ENCODE assay signal across 8 mouse cellular contexts in the genomic region with DNA sequence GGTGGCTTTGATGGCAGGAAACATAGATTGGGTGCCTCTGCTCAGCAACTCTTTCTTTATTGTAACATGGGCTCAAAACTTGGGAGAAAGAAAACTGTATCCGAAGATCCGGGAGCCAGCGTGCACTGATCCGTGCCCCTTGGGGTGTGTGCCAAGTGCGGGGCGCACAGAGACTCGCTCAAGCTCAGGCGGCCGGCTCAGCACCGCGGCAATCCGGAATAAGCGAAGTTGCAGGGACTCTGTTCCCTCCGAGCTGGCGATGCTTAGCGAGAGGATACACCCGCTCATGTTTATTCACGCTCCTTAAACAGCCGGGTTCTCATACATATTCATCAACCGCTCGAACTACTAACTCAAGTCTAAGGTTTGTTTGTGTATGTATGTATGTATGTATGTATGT. TPM values are rescaled to one million over a fixed set of nuclear protein-coding genes. Genes with fewer than 3 reads are reported as not detected.
DNase-seq lines count a peak whose midpoint lies in the region; ATAC-seq lines count a peak whose summit lies in the region.

No protein-coding gene starts in this region.

- H3K4me3 ChIP-seq in heart, embryonic 13.5 days, result peak overlapping the region; percentile 29

- H3K9ac ChIP-seq in heart, embryonic 13.5 days, result no peak overlapping the region

- H3K4me1 ChIP-seq in heart, embryonic 13.5 days, result peaks cover 16% of the 10 kb centered on the region

- H3K9me3 ChIP-seq in heart, embryonic 13.5 days, result no peaks in the 10 kb centered on the region

- ATAC-seq in heart, embryonic 13.5 days (ENCODE audit: extremely low read depth, insufficient number of reproducible peaks, low FRiP score, low TSS enrichment), result no peak
- peak; percentile 40; the same call in 1 of the 2 replicates for ATAC-seq in granulocyte monocyte progenitor cell, adult 5-6 weeks (replicated peaks; ENCODE audit: poor library complexity, severe bottlenecking)

- intact Hi-C loops in heart, postnatal 36 days (cut with DNase I), result loop anchor here (10.0 kb wide), 1 partner anchor 539 kb away; no protein-coding TSS in a partner anchor

- H3K4me2 ChIP-seq in heart, embryonic 13.5 days, result peak overlapping the region; percentile 41

- under 1% methylated on average over 21 of the region's 21 CpGs for WGBS in heart, embryonic 13.5 days

- no peaks in the 10 kb centered on the region for H3K36me3 ChIP-seq in heart, embryonic 13.5 days

- H3K27me3 ChIP-seq in heart, embryonic 13.5 days (replicated peaks), result peaks cover 96% of the 10 kb centered on the region

- DNase-seq in heart, postnatal 36 days, result no peak
- DNase-seq in R1 (ENCODE audit: low read depth, low spot score), result peak; percentile 70
- peak; percentile 64 for DNase-seq in mesoderm, embryonic 11.5 days (ENCODE audit: low read depth, low spot score)
- DNase-seq in cerebellum, postnatal 36 days, result no peak
- DNase-seq in B cell, adult 2 months, result no peak
- no peak for DNase-seq in layer of hippocampus, adult 18-20 months (ENCODE audit: low spot score in 2 of 2)

- H3K27ac ChIP-seq in heart, embryonic 13.5 days (replicated peaks), result no peak overlapping the region

RNA-seq across cellular contexts. Expression of gene Sox21, which starts 10.9 kb away (rescaled TPM):
- polyA plus RNA-seq in heart, embryonic 13.5 days (2015; fragmentation: Nextera tagmentation; extraction: Ambion mirVana), result 0.05 and 0.06 TPM in 2 replicates
- total RNA-seq in heart, postnatal 36 days (2021), result not detected
- not detected in 2 replicates for total RNA-seq in granulocyte monocyte progenitor cell, adult 5-6 weeks (2014; fragmentation: Nextera tagmentation)
- not detected in 2 replicates for total RNA-seq in granulocyte monocyte progenitor cell, adult 5-6 weeks (2017)
- 10 to 100 TPM; 10.7 to 12.5 TPM for total RNA-seq in layer of hippocampus, adult 18-20 months (2021)

RNA-seq across cellular contexts. Expression of gene Gm9376, which starts 40.8 kb away (rescaled TPM):
- polyA plus RNA-seq in heart, embryonic 13.5 days (2015; fragmentation: Nextera tagmentation; extraction: Ambion mirVana), result not detected in 2 replicates
- not detected for total RNA-seq in heart, postnatal 36 days (2021)
- not detected in 2 replicates for total RNA-seq in granulocyte monocyte progenitor cell, adult 5-6 weeks (2014; fragmentation: Nextera tagmentation)
- not detected in 2 replicates for total RNA-seq in granulocyte monocyte progenitor cell, adult 5-6 weeks (2017)
- not detected for total RNA-seq in layer of hippocampus, adult 18-20 months (2021)

Comparison
In these comparisons a context has a peak if more than half of its experiments do, and no peak if none do; other contexts are left out.
1. DNase-seq: peak in R1 (single experiment) and mesoderm, embryonic 11.5 days (single experiment); none in heart, postnatal 36 days (0 of 2), cerebellum, postnatal 36 days (0 of 2), B cell, adult 2 months (0 of 2) and layer of hippocampus, adult 18-20 months (0 of 2).
2. RNA of gene Sox21, which starts 10.9 kb away (total RNA-seq): 10.7 to 12.5 TPM in layer of hippocampus, adult 18-20 months; not detected in heart, postnatal 36 days and not detected in granulocyte monocyte progenitor cell, adult 5-6 weeks; every median in the first group is over 10 times any median in the second.